Mouse (Mus musculus) megakaryocyte, embryonic 14.5 days (primary cell): ENCODE data around the gene Fbxl3.

Experiments used
- FLI1 ChIP-seq: IDR thresholded peaks from 2 replicates; pipeline ENCODE4 v1.6.1; 2012; ENCODE audit warnings: low read length, inconsistent platforms, mixed read lengths
- GATA1 ChIP-seq: IDR thresholded peaks from 3 replicates; pipeline ENCODE4 v1.6.1; 2012; ENCODE audit warnings: mixed read lengths, low read length, inconsistent platforms, borderline replicate concordance

GRCm38 (mm10) chr14:103069465-103069863 is 29.9 kb downstream of the Fbxl3 start:
- TF ChIP-seq GATA1 (no peak), FLI1 (no peak)
